Mouse (Mus musculus): ENCODE measurements around the gene Wdr49.

DNA sequence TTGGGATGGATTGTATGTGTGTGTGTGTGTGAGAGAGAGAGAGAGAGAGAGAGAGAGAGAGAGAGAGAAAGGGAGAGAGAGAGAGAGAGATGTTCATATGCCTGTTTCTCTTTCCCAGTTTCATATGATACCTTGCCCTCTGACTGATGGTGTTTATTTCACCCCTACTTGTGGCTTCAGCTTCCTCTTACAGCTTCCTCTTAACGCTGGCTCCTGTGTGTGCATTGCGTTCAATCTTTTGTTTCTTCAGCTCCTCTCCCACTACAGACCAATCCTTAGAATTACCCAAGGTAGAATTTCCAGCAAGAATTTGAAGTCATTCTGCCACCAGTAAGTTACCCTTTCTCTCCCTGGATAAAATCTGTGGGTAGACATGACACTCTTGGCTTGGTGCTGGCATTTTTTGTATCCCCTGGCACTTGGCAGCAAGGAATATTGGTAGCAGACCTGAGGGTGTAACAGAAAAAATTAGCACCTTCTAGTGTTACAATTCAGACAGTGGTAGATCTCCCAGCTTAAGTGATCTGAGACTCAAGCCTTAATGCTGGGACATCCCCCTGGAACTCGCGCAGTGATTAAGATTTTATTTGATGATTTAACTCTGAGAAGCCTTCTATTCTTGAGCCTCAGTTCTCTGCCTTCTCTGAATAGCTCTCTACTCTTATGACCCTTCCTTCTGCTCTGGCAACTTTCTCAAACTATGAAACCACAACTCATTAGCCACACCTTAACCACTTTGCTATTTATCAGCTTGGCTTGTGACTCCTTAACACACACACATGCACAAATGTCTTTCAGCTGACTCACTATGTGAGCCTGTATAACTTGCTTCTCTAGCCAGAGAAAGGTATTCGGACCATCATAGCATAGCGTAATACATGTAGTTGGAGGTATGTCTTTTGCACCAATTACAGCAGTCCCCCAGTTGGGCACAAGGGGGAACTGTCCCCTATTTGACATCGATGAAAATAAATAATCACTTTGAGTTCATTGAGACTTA lies 17.3 kb upstream of the Wdr49 start:
- TF ChIP-seq CTCF (IDR thresholded peaks at IDR 0.05; ENCODE audit: borderline replicate concordance, insufficient read depth, low read depth, low read length) (no peak), POLR2A (IDR thresholded peaks at IDR 0.05; ENCODE audit: borderline replicate concordance, insufficient read depth, low read length) (no peak)
